Mouse (Mus musculus) retina, embryonic 14.5 days (tissue): ENCODE data around the gene Wdr18.

Source experiments
- DNase-seq: peaks from one replicate; pipeline ENCODE4 v3.0.0-alpha.2; 2015; ENCODE audit warnings: low spot score

Wdr18 gene

DNA sequence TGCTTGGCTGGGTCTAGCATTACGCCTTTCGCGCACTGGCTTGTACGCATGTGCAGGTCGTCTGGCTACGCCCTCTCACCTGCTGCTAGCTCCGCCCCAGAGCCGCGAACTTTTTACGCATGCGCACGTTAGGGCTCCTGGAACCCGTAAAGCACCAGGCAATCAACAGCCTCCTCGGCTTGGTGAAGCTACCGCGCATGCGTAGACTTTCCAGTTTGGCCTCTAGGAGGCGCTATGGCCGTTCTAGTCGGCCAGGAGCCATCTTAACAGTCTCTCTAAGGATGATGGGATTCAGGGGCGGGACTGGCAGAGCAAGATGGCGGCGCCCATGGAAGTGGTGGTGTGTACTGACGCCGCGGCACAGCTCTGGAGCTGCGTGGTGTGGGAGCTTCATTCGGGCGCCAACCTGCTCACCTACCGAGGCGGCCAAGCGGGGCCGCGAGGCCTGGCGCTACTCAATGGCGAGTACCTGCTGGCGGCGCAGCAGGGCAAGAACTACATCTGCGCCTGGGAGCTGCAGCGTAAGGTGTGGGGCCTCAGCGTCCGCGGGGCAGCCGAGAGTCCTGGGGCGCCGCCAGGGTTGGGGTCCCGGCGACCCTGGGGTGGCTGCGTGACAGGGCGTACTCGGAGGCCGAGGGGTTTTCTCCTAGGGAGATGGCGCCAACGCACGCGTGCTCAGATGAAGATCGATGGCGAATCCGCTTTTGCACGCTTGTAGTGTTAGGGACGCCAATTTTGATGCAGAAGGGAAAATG is at the start of gene Wdr18:
Gene Wdr18 (plus strand): TSS at position 306 of the 755 bp plus-strand sequence.
- DNase-seq: peak; percentile 100

DNA sequence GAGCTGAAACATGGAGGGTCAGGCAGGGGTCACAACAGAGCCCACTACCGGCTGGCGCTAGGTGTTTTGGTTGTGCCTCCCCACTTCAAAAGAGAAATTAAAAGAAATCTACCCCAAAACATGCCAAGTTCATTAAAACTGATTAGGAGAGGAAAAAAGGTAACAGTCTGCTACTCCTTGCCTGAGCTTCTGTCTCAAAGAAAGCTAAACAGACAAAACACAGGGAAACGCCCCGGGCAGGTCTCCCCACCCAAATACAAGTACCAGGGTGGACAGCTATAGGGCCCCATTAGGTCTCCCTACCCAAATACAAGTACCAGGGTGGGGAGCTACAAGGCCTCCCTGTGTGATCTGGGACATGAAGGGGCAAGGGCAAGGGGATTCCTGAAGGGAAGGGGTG is 49.4 kb upstream of the Wdr18 start, which contains the start of gene Gm26602:
Gene Gm26602 (plus strand): TSS at position 301 of the 400 bp plus-strand sequence.
- DNase-seq: no peak

DNA sequence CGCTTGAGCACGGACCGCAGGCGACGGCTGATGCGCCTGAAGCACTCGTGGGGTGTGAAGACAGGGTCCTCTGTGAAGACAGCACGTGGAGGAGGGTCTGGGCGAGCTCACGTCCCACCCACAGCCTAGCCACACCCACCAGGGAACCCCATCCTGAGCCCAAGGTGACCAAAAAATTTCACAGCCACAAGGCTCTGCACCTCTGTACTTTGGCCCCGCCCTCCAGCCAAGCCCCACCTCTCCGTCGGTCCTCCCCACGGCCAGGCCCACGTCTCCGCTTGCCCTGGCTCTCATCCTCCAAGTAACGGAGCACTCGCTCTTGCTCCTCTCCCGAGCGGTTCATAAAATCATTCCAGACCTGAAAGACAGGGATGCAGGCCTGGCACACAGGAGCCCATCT is 47.5 kb upstream of the Wdr18 start:
- no peak for DNase-seq

DNA sequence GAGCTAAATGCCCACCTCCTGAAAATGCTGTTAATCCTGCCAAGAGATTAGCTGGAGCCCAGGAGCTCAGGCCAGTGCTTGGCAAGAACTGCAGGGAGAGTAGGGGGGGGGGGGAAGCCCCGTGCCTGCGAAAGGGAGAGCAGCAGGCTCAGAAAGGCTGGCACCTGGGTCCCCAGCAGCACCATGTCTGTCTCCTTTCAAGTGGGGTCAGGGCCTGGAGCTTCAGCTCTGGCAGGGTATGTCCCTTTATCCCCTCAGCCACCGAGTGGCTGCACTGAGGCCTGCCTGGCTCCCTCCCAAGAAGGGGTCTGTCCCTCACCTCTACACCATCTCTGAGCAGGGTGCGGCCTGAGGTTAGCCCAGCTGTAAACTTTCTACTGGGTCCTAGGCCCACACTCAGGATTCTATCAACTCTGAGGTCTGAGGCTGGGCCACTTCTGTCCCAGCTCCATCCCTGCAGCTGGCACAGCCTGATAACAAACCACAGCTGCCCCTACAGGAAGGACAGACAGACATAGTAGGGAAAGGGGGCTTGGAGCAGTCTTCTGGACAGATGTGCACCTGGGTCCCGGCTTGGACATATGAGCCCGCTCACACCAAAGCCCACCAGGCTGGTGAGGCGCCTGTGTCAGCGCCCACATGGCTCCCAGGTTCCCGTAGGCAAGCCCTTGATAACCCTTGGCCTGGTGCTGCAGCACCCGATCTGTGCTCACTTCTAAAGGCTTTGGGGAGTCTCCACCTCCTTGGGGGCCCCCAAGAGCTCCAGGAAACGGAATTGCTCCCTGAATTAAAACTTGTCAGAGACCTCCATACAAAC is 45.6 kb upstream of the Wdr18 start:
- DNase-seq: no peak

DNA sequence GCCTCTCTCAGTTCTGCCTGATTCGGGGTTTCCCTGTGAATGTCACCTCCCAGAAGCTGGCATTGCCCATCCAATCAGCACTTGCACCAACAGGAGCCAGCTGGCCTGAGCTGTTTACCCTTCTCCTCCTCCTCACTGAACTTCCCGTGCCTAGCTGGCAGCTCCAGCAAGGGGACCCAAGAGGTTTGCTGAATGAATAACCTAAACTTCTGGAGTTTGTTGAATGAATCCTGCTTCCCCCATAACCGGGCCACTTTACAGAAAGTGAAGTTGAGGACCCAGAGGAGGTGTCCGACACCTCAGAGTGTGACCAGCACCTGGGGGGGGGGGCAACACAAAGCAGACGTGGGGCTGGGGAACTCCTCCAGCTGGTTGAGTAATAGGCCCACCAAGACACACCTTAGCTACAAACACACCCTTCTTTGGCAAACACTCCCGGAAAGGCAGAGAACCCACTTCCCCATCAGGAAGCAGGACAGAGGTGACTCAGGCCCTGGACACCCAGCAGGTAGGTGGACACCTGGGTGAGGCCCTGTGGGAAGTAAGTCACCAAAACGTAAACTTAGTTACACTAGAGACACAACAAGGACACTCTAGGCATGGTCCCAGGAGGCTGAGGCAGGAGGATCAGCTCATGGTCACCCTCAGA is 44.9 kb upstream of the Wdr18 start:
- no peak for DNase-seq

DNA sequence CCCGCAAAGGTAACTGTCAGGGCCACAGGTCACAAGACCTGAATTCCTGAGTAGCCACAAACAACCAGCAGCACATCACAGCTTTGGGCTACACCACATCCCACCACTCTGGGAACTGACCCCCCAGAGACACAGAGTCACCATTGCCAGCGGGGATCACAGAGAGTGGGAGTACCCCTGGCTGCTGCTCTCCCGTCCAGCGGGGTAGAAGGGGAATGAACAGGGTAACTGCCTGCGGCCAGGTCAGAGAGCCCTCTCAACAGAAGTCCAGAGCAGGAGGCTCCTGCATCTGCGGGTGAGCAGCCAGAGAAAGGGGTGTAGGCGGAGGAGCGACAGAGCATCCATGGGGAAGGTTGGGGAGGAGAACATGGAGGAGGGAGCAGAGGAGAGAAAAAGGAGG is 43.9 kb upstream of the Wdr18 start:
- no peak for DNase-seq

DNA sequence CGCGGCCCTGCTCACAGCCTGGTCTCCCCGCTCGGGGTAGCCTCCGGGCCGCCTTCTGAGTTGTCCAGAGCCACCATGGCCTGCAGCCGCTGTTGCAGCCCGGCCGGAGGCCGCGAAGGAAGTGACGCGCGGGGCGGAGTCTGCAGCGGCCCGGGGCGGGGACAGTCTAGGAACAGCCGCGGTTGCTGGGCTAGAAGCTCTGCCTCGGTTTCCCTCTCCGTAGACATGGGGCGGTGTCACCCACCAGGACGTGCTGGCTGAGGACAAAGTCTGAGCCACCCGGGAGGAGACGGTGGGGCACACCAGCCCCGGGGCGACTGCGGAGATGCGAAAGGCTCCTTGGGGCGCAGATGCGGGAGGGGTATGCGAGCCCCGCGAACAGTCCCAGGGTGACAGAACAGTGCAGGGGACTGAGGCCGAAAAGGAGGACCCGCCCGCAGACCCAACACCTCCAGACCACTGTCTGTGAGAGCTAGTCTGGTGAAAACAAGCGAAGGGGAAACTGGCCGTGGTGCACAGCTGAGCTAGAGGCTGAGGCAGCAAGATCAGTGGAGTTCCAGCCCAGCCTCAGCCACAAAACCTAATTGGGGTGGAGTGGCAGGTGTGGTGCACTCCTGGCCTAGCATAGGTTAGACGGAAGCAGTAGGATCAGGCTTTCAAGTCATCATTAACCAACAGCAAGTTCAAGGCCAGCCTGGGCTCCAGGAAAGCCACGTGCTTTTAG is 43.0 kb upstream of the Wdr18 start, which contains the start of gene Kiss1r:
Gene Kiss1r (plus strand): TSS at position 164 of the 724 bp plus-strand sequence.
- peak; percentile 84 for DNase-seq

DNA sequence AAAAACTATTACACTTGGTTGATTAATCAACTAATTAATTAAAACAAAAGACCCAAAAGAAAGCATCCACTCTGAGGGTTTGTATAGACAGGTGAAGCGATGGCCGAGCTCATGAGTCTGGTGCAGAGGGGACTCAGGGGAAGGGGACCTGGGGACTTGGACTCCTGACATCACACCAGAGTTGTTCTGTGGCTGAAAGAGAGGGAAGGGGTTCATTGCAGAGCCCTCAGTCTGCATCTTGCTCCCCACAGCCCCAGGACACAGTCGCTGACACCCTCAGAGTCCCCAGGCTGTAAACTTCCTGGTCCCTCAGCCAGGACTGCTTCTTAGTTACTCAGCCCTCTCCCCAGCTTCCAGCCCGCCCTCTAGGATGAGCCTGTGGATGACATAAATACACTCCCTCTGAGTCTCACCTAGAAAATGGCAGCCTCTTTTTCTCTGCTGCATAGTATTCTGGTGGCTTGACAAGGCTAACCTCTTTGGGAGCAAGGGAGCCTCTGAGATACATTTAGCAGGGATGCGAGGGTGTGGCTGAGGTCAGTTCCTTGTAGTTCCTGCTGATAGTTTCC is 42.3 kb upstream of the Wdr18 start:
- DNase-seq: no peak

DNA sequence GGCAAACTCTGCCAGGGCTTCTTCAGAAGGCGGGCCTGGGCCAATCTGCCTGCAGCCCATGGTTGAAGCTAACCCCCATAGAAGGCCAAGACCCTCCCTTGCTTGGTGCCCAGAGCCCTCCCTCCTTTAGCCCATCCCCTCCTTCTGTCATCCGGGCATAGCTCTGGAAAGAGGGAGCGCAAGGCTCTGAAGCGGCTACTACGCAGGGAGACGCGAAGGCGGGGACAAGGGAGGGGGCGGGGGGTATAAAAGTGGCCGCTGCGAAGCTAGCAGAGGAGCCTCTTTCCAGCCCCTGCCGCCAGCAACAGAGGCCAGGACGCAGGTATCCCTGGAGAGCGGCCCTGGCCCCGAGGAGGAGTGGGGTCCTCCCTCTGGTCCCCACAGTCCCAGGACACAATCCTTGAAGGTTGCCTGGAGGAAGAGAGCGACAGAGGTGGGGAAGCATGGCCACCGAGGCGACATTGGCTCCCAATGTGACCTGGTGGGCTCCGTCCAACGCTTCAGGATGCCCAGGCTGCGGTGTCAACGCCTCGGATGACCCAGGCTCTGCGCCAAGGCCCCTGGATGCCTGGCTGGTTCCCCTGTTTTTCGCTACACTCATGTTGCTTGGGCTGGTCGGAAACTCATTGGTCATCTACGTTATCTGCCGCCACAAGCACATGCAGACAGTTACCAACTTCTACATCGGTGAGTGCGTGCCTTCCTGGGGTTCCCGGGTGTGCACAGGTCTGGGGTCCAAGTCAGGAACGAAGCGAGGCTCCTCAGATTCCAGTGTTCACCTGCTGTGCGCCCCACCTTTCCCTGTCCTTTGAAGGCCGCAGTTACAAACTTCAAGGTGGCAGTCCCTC is 41.5 kb upstream of the Wdr18 start:
- peak; percentile 42 for DNase-seq

DNA sequence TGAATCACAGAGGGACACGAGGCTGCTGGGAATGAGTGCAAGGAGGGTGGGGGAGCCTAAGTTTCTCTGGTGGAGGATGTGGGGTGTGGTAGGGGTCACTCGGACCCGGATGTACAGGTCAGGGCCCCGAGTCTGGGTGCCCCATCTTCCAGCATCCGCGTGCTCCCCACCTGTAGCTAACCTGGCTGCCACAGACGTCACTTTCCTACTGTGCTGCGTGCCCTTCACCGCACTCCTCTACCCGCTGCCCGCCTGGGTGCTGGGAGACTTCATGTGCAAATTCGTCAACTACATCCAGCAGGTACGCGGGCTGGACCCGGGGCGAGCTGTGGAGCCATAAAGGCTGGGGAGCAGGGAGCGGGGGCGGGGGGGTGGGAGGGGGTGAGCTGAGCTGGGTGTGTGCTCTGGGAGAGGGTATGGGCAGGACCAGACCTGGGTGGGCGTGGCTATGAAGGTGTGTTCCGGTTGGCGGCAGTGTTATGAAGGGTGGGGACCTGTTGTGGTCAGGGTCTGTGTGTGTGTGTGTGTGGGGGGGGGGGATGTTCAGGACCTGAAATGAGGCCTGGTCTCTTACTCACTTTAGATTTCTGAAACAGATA is 40.6 kb upstream of the Wdr18 start:
- no peak for DNase-seq

DNA sequence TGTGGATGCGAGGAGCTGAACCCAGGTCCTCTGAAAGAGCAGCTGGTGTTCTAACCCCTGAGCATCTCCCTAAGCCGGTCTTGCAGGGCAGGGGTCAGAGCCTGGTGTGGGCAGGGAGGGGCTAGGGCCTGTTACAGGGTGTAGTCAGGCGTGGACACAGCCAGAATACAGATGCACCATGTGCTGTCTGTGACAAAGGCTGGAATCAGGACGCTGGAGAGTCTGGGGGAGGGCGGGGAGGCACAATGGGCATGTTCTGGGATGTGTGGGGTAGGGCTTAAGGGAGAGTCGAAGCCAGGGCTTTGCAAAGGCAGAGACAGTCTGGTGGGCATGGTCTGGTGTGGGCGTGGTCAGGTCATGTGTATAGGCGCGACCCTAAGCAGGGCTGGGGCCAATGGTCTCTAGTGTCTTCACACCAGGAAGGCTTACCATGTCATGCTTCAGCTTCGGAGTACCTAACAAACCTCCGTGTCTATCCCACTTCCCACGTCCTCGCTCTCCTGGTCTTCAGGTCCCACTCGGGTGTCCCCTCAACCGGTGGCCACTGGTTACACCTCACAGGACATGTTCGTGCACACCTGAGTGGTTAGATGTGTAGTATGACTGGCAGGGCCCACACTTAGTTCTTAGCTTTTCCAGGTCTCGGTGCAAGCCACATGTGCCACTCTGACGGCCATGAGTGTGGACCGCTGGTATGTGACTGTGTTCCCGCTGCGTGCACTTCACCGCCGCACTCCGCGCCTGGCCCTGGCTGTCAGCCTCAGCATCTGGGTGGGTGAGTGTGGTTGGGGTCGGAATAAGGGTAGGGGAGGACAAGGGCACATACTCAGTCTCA is 39.7 kb upstream of the Wdr18 start:
- peak; percentile 50 for DNase-seq

DNA sequence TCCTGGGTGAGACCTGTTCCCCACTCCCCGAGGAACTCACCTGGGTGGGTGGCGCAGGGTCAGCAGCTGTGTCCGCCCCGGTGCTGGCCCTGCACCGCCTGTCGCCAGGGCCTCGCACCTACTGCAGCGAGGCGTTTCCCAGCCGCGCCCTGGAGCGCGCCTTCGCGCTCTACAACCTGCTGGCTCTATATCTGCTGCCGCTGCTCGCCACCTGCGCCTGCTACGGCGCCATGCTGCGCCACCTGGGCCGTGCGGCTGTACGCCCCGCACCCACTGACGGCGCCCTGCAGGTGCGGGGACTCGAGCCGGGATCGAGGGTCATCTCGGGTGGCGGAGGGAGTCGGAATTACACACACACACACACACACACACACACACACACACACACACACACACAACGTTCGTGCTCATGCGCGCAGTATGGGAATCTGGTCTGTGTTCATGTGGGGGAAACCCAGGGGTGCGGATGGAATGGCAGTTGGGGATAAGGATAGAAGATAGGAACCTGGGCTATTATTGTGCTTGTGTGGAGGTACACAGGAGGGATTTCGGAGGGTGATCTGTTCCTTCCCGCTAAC is 38.9 kb upstream of the Wdr18 start, which contains the start of gene R3hdm4:
Gene R3hdm4 (minus strand): TSS at position 251 of the 578 bp plus-strand sequence.
- DNase-seq: peak; percentile 47

DNA sequence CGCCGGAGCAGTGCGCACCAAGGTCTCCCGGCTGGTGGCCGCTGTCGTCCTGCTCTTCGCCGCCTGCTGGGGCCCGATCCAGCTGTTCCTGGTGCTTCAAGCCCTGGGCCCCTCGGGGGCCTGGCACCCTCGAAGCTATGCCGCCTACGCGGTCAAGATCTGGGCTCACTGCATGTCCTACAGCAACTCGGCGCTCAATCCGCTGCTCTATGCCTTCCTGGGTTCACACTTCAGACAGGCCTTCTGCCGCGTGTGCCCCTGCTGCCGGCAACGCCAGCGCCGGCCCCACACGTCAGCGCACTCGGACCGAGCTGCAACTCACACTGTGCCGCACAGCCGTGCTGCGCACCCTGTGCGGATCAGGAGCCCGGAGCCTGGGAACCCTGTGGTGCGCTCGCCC is 38.4 kb upstream of the Wdr18 start:
- peak; percentile 47 for DNase-seq

DNA sequence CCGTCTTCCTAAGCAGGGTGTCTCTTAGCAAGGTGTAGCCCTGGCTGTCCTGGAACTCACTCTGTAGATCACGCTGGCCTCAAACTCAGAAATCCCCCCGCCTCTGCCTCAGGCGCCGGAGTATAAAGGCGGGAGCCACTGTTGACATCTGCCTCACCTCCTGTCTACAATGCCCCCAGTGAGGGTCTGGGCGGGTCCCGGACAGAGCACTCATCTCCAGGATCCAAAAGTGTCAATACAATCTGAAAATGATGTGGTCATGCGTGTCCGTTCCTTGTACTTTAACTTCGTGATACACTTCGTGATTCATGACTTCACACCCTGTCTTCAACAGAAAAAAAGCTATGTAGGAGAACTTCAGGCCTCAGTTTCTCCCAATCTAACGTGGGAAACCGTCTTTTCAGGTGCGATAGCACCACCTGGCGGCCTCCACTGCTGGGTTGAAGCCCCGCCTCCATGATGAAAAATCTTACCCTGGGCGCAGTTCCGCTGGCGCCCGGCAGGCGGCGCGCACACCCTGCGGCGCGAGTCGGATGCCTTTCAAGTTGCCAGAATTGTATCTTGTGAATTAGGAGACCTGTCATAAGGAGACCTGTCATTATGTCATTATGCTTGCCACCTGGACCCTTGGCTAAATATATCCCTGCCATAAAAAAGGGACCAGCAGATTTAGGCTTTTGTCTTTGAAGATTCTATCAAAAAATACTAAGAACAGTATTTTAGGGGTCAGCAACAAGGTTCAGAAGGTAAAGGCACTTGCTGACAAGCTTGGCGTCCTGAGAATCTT is 34.8 kb upstream of the Wdr18 start:
- DNase-seq: peak; percentile 93

DNA sequence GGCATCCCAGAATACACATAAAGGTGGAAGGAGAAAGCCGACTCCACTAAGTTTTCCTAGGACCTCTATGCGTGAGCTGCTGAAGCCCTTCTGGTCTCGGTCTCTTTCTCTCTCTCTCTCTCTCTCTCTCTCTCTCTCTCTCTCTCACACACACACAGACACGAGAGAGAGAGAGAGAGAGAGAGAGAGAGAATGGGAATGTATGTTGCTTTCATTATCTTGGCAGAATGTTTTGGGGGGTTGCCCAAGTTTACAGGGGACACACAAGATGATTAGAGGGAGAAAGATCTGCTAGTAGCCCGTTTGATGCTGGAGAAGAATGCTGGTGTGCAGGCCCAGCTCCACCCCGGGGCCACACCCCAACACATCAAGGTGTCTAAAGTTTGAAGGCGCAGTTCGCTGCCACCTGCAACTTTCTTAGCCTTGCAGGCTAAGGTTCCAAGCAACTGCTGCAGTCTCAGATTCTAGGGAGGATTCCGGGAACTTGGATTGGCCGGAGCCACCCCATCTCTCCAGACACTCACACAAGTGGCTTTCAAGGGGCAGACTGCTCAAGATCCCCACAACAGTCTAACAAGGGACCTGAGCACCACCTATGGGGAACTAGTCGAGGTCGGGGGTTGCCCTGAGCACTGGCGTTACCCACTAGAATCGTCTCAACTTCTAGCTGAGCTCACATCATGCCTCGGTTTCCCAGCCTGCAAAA is 34.0 kb upstream of the Wdr18 start:
- no peak for DNase-seq

DNA sequence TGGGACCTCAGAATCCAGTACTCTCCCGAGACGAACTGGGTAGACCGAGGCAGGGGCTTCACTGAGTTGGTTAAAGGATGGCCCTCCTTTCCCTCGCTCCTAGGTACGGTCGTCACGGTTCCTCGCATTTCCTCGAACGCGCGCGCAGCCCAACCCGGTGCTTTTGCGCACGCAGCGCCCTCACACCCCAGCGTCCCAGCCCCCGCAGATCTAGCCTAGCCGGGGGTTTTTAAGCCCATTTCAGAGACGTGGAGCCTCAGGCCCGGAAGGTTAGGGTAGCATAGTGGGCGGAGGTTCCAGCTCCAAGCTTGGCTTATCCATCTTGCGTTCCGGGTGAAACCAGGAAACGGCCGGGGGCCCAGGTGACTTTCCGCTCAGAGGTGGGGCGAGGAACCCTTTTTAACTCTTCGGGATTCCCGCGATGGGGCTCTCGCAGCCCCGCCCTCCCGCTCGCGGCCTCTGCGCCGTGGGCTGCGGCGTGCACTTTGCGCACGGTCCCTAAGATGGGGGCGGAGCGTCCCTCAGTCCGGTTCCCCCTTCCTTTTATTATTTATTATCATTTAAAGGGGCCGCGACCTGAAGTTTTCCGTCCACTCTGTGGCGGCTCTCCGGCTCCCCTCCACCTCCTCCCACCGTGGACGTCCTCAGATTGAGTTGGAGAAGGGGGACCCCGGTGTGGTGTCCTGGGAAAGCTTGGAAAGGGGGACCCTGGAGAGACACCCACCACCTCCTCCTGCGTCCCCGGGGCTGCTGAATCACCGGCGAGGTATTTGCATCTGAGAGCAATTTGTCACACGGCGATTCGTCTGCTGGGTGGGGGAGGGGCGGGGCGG is 33.2 kb upstream of the Wdr18 start, which contains the start of gene Arid3a:
Gene Arid3a (plus strand): TSS at position 553 of the 833 bp plus-strand sequence.
- DNase-seq: peak; percentile 94
